Mouse (Mus musculus) hindbrain, embryonic 16.5 days (tissue): Measurements from ENCODE around the gene Tns3. TPM values are rescaled to one million over a fixed set of nuclear protein-coding genes. Genes with fewer than 3 reads are reported as not detected.

Source experiments
- ATAC-seq: fragments of 200-750 bp; cut with Nextera tagmentation; 2 replicates; pipeline ENCODE4 v1.8.0; 2017; ENCODE audit warnings: moderate TSS enrichment, moderate library complexity
- H3K27ac ChIP-seq: fragments of 300-500 bp; sonication (generic); 2 replicates; pipeline ENCODE4 v1.5.1; 2014; ENCODE audit warnings: low read depth, mild to moderate bottlenecking, control low read depth, low read length, moderate library complexity
- H3K27me3 ChIP-seq: fragments of 300-500 bp; sonication (generic); replicated peaks from 2 replicates; pipeline ENCODE4 v1.6.1; 2014; ENCODE audit warnings: low read length; ENCODE audit not compliant: control insufficient read depth, insufficient read depth
- H3K36me3 ChIP-seq: fragments of 300-500 bp; sonication (generic); 2 replicates; pipeline ENCODE4 v1.6.1; 2014; ENCODE audit warnings: mild to moderate bottlenecking, low read length, moderate library complexity, mixed read lengths; ENCODE audit not compliant: control insufficient read depth, insufficient read depth
- H3K4me1 ChIP-seq: fragments of 300-500 bp; sonication (generic); 2 replicates; pipeline ENCODE4 v1.6.1; 2014; ENCODE audit warnings: low read depth, low read length; ENCODE audit not compliant: control insufficient read depth, insufficient read depth
- H3K4me2 ChIP-seq: fragments of 300-500 bp; sonication (generic); 2 replicates; pipeline ENCODE4 v1.6.1; 2014; ENCODE audit warnings: mild to moderate bottlenecking, low read length, control low read depth, moderate library complexity
- H3K4me3 ChIP-seq: fragments of 300-500 bp; sonication (generic); 2 replicates; pipeline ENCODE4 v1.5.1; 2014; ENCODE audit warnings: mild to moderate bottlenecking, low read length, control low read depth, moderate library complexity
- H3K9ac ChIP-seq: fragments of 300-500 bp; sonication (generic); 2 replicates; pipeline ENCODE4 v1.6.1; 2014; ENCODE audit warnings: low read depth, mild to moderate bottlenecking, control low read depth, low read length, moderate library complexity
- H3K9me3 ChIP-seq: fragments of 300-500 bp; sonication (generic); 2 replicates; pipeline ENCODE4 v1.6.1; 2014; ENCODE audit warnings: mild to moderate bottlenecking, low read length, moderate library complexity; ENCODE audit not compliant: control insufficient read depth
- WGBS: fragments of 180-500 bp; shearing (Covaris S2); extraction: QIAGEN DNeasy Blood & Tissue Kit; methylation state at CpG from one replicate; pipeline ENCODE4 v1.1.7; 2014; 5-methylcytosine and 5-hydroxymethylcytosine counted together
- polyA plus RNA-seq: library from polyadenylated mRNA; unstranded; fragments of >200 nt; fragmentation: Nextera tagmentation; extraction: Ambion mirVana; gene quantifications from 2 replicates; pipeline ENCODE4 v1.2.1, GENCODE M21; 2015

The Tns3 gene
- polyA plus RNA-seq, 1 experiment from 2014 or later: 7.5 TPM

- Histone ChIP-seq H3K4me3 (no peak overlapping the region), H3K9me3 (no peaks in the 10 kb centered on the region), H3K4me2 (no peak overlapping the region), H3K9ac (no peak overlapping the region), H3K27ac (no peak overlapping the region), H3K4me1 (no peaks in the 10 kb centered on the region), H3K27me3 (no peaks in the 10 kb centered on the region), H3K36me3 (no peaks in the 10 kb centered on the region)
- whole genome bisulfite sequencing: 88% methylated on average over 8 of the region's 8 CpGs
- ATAC-seq: no peak
These were observed 231.4 kb downstream of the Tns3 start for GRCm38 (mm10) chr11:8432941-8433340.

- WGBS: 89% methylated on average over 11 of the region's 11 CpGs
These were observed 236.7 kb downstream of the Tns3 start for GRCm38 (mm10) chr11:8427660-8428059.

GRCm38 (mm10) chr11:8425226-8425570 lies 239.1 kb downstream of the Tns3 start:
- ATAC-seq: no peak

More at GRCm38 (mm10) chr11:8427660-8428059, 236.7 kb downstream of the Tns3 start:
- Histone ChIP-seq H3K9me3 (no peaks in the 10 kb centered on the region), H3K36me3 (no peaks in the 10 kb centered on the region), H3K4me3 (no peak overlapping the region), H3K9ac (no peak overlapping the region), H3K27me3 (no peaks in the 10 kb centered on the region), H3K4me1 (peaks cover 11% of the 10 kb centered on the region), H3K4me2 (no peak overlapping the region), H3K27ac (no peak overlapping the region)
- no peak for ATAC-seq

GRCm38 (mm10) chr11:8424342-8425225 lies 239.8 kb downstream of the Tns3 start:
- Histone ChIP-seq H3K4me2 (peak overlapping the region; percentile 42), H3K4me1 (peaks cover 11% of the 10 kb centered on the region), H3K9ac (peak overlapping the region; percentile 50), H3K27ac (peak overlapping the region; percentile 82), H3K27me3 (no peaks in the 10 kb centered on the region), H3K4me3 (no peak overlapping the region), H3K9me3 (no peaks in the 10 kb centered on the region), H3K36me3 (no peaks in the 10 kb centered on the region)
- ATAC-seq: peak; percentile 96
- WGBS: 20% methylated on average over 13 of the region's 13 CpGs

More at GRCm38 (mm10) chr11:8425226-8425570, 239.1 kb downstream of the Tns3 start:
- peak overlapping the region; percentile 82 for H3K27ac ChIP-seq
- no peaks in the 10 kb centered on the region for H3K9me3 ChIP-seq
- H3K4me1 ChIP-seq: peaks cover 11% of the 10 kb centered on the region
- 82% methylated on average over 5 of the region's 5 CpGs for WGBS
- H3K27me3 ChIP-seq: no peaks in the 10 kb centered on the region
- H3K9ac ChIP-seq: no peak overlapping the region
- H3K4me3 ChIP-seq: no peak overlapping the region
- H3K4me2 ChIP-seq: no peak overlapping the region
- no peaks in the 10 kb centered on the region for H3K36me3 ChIP-seq

- WGBS: 29% methylated on average over 18 of the region's 18 CpGs
- H3K9me3 ChIP-seq: no peaks in the 10 kb centered on the region
These were observed 259.0 kb downstream of the Tns3 start for GRCm38 (mm10) chr11:8405225-8405899.

GRCm38 (mm10) chr11:8401328-8401727 lies 263.0 kb downstream of the Tns3 start:
- H3K4me3 ChIP-seq: no peak overlapping the region
- no peak for ATAC-seq
- H3K36me3 ChIP-seq: no peaks in the 10 kb centered on the region
- no peak overlapping the region for H3K9ac ChIP-seq
- 58% methylated on average over 7 of the region's 7 CpGs for WGBS
- H3K4me2 ChIP-seq: no peak overlapping the region
- H3K27me3 ChIP-seq: no peaks in the 10 kb centered on the region
- no peaks in the 10 kb centered on the region for H3K4me1 ChIP-seq
- peaks cover 2% of the 10 kb centered on the region; the same call in 1 of the 2 replicates for H3K9me3 ChIP-seq
- no peak overlapping the region for H3K27ac ChIP-seq

More at GRCm38 (mm10) chr11:8405225-8405899, 259.0 kb downstream of the Tns3 start:
- H3K4me3 ChIP-seq: no peak overlapping the region
- H3K4me2 ChIP-seq: no peak overlapping the region
- no peak overlapping the region for H3K27ac ChIP-seq
- no peak overlapping the region for H3K9ac ChIP-seq
- ATAC-seq: peak; percentile 90
- no peaks in the 10 kb centered on the region for H3K27me3 ChIP-seq
- H3K36me3 ChIP-seq: no peaks in the 10 kb centered on the region
- H3K4me1 ChIP-seq: no peaks in the 10 kb centered on the region

- no peaks in the 10 kb centered on the region for H3K27me3 ChIP-seq
- H3K4me2 ChIP-seq: no peak overlapping the region
- H3K36me3 ChIP-seq: no peaks in the 10 kb centered on the region
- no peak overlapping the region for H3K27ac ChIP-seq
- H3K4me1 ChIP-seq: no peaks in the 10 kb centered on the region
- H3K4me3 ChIP-seq: no peak overlapping the region
- H3K9me3 ChIP-seq: peaks cover 2% of the 10 kb centered on the region; the same call in 1 of the 2 replicates
- H3K9ac ChIP-seq: no peak overlapping the region
- WGBS: 87% methylated on average over 7 of the region's 7 CpGs
- no peak for ATAC-seq
These were observed 268.0 kb downstream of the Tns3 start for GRCm38 (mm10) chr11:8396329-8396728.

- H3K9ac ChIP-seq: no peak overlapping the region
- H3K27me3 ChIP-seq: no peaks in the 10 kb centered on the region
- H3K36me3 ChIP-seq: no peaks in the 10 kb centered on the region
- H3K4me1 ChIP-seq: no peaks in the 10 kb centered on the region
- no peak for ATAC-seq
- no peak overlapping the region for H3K4me2 ChIP-seq
- no peak overlapping the region for H3K27ac ChIP-seq
- WGBS: 79% methylated on average over 5 of the region's 5 CpGs
- no peaks in the 10 kb centered on the region for H3K9me3 ChIP-seq
- no peak overlapping the region for H3K4me3 ChIP-seq
These were observed 272.8 kb downstream of the Tns3 start for GRCm38 (mm10) chr11:8391564-8391963.

GRCm38 (mm10) chr11:8385891-8386405 lies 278.4 kb downstream of the Tns3 start:
- Histone ChIP-seq H3K9ac (no peak overlapping the region), H3K4me1 (no peaks in the 10 kb centered on the region), H3K36me3 (no peaks in the 10 kb centered on the region), H3K9me3 (no peaks in the 10 kb centered on the region), H3K4me3 (no peak overlapping the region), H3K27me3 (no peaks in the 10 kb centered on the region), H3K4me2 (no peak overlapping the region), H3K27ac (no peak overlapping the region)
- no peak for ATAC-seq
- WGBS: 79% methylated on average over 7 of the region's 7 CpGs
